Mouse (Mus musculus): ENCODE data around the gene Ubp1.

GRCm38 (mm10) chr9:113990547-113991248 lies 60.0 kb downstream of the Ubp1 start:
- TF ChIP-seq POLR2A (IDR thresholded peaks at IDR 0.05; ENCODE audit: insufficient read depth, low read depth, low read length) (no peak), CTCF (IDR thresholded peaks at IDR 0.05) (peak; percentile 98)
